Mouse (Mus musculus) embryonic fibroblast, embryonic 13.5 days (primary cell): ENCODE measurements around the gene Fam222b. TPM values are rescaled to one million over a fixed set of nuclear protein-coding genes. Genes with fewer than 3 reads are reported as not detected.
A peak's percentile ranks its signal among the peaks of the same experiment; 100 is the strongest.

ENCODE experiments used
- H3K27ac ChIP-seq: 2 replicates; pipeline ENCODE4 v1.5.1; 2012; ENCODE audit warnings: low read length, control low read depth, inconsistent platforms; ENCODE audit not compliant: insufficient read depth
- H3K4me1 ChIP-seq: 2 replicates; pipeline ENCODE4 v1.6.1; 2011; ENCODE audit warnings: low read length; ENCODE audit not compliant: control insufficient read depth, insufficient read depth
- H3K4me3 ChIP-seq: 2 replicates; pipeline ENCODE4 v1.5.1; 2011; ENCODE audit warnings: mild to moderate bottlenecking, control low read depth, low read length; ENCODE audit not compliant: insufficient read depth
- CTCF ChIP-seq: IDR thresholded peaks from 2 replicates; pipeline ENCODE4 v1.5.1; 2011; ENCODE audit warnings: mild to moderate bottlenecking, control low read depth, low read length, moderate library complexity, borderline replicate concordance; ENCODE audit not compliant: insufficient read depth
- POLR2A ChIP-seq: IDR thresholded peaks from 2 replicates; pipeline ENCODE4 v1.6.1; 2011; ENCODE audit warnings: low read depth, mild to moderate bottlenecking, control low read depth, low read length, moderate library complexity
- polyA plus RNA-seq: library from polyadenylated mRNA; stranded (reverse); fragments of >200 nt; gene quantifications from 2 replicates; pipeline ENCODE4 v1.2.4, GENCODE M21; 2011; ENCODE audit warnings: low read depth; ENCODE audit not compliant: missing spikeins, insufficient read length

The Fam222b gene
- polyA plus RNA-seq, 1 experiment = 10.2 TPM

GRCm38 (mm10) chr11:78069130-78069529, 25.3 kb upstream of the Fam222b start:
- Histone ChIP-seq H3K4me3 (no peak overlapping the region), H3K27ac (no peak overlapping the region), H3K4me1 (no peaks in the 10 kb centered on the region)
- TF ChIP-seq CTCF (no peak), POLR2A (no peak)

GRCm38 (mm10) chr11:78069646-78070045, 24.8 kb upstream of the Fam222b start:
- Histone ChIP-seq H3K27ac (no peak overlapping the region), H3K4me1 (no peaks in the 10 kb centered on the region), H3K4me3 (no peak overlapping the region)
- no peak for TF ChIP-seq CTCF

- H3K27ac ChIP-seq = no peak overlapping the region
- TF ChIP-seq POLR2A (no peak), CTCF (no peak)
- no peak overlapping the region for H3K4me3 ChIP-seq
- no peaks in the 10 kb centered on the region for H3K4me1 ChIP-seq
These were observed 22.5 kb upstream of the Fam222b start for GRCm38 (mm10) chr11:78071938-78072337.

- Histone ChIP-seq H3K4me3 (no peak overlapping the region), H3K4me1 (no peaks in the 10 kb centered on the region), H3K27ac (no peak overlapping the region)
- TF ChIP-seq POLR2A = no peak
- no peak for TF ChIP-seq CTCF
These were observed 21.9 kb upstream of the Fam222b start for GRCm38 (mm10) chr11:78072425-78073130.

- Histone ChIP-seq H3K27ac (no peak overlapping the region), H3K4me3 (no peak overlapping the region), H3K4me1 (no peaks in the 10 kb centered on the region)
- TF ChIP-seq POLR2A = no peak
- no peak for TF ChIP-seq CTCF
These were observed 20.7 kb upstream of the Fam222b start for GRCm38 (mm10) chr11:78073577-78074276.

GRCm38 (mm10) chr11:78074277-78074652, 20.2 kb upstream of the Fam222b start:
- Histone ChIP-seq H3K4me3 (no peak overlapping the region), H3K4me1 (peaks cover 4% of the 10 kb centered on the region; the same call in 1 of the 2 replicates), H3K27ac (no peak overlapping the region)
- TF ChIP-seq POLR2A (no peak), CTCF (no peak)

GRCm38 (mm10) chr11:78074666-78075065, 19.8 kb upstream of the Fam222b start:
- no peak overlapping the region for H3K27ac ChIP-seq
- TF ChIP-seq CTCF = no peak
- no peak for TF ChIP-seq POLR2A
- H3K4me3 ChIP-seq = no peak overlapping the region
- peaks cover 4% of the 10 kb centered on the region; the same call in 1 of the 2 replicates for H3K4me1 ChIP-seq

GRCm38 (mm10) chr11:78079961-78080921, 14.2 kb upstream of the Fam222b start, which contains the start of gene Eral1:
TSS of gene Eral1 (minus strand) at chr11:78080383.
- H3K4me1 ChIP-seq = peaks cover 4% of the 10 kb centered on the region
- TF ChIP-seq POLR2A = peak; percentile 84
- TF ChIP-seq CTCF = no peak
- H3K27ac ChIP-seq = peak within 1 kb of the TSS; percentile 23
- H3K4me3 ChIP-seq = peak within 1 kb of the TSS; percentile 95

GRCm38 (mm10) chr11:78083595-78083994, 10.9 kb upstream of the Fam222b start:
- TF ChIP-seq POLR2A (no peak), CTCF (no peak)

More at GRCm38 (mm10) chr11:78083595-78083994, 10.9 kb upstream of the Fam222b start:
- Histone ChIP-seq H3K4me3 (no peak overlapping the region), H3K4me1 (peaks cover 4% of the 10 kb centered on the region), H3K27ac (no peak overlapping the region)
